Mouse (Mus musculus) retina, postnatal 7 days (tissue): ENCODE data around the gene 1810009A15Rik.
"Not testable (repeated sequence)": the region's sequence is repeated elsewhere in the genome, so short reads cannot be mapped to it uniquely, and the experiment has no call there.

ENCODE experiments used
- DNase-seq: peaks from one replicate; pipeline ENCODE4 v3.0.0-alpha.2; 2012; ENCODE audit warnings: low read depth, low spot score

Gene 1810009A15Rik

DNA sequence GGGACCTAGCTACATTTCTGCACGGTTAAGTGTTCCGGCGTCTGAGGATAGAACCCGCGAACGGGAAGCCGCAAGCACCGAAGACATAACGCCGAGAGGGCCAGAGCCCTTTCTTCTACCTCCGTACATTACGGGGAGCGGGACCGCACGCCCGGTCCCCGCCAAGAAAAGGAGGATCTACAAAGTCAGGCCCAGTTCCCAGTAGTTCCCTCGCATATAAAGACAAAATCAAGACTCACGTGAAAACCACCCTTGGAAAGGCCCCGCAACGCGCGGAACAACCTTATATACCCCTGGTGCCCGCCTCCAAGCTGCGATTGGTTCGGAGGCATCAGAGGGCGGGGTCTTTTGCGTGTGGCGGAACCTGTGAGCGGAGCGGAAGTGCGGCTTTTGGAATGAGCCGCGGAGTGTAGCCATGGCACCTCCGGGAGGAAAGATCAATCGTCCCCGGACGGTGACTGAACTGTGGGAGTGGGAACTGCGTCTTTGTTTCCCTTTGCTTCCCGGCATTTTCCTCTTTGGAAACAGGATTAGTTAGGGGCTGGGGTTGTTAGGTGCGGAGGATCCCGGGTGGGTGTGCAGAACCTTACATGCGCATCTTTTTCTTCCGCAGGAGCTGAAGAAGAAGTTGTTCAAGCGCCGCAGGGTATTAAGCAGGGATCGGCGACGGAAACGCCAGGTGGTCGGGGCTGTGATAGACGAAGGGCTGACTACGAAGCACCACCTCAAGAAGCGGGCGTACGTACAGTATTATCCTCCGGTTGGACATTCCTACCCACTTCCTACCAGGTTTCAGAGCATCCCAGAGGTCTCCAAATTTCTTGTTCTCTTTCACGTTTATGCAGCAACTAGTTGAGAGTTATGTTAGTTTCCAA lies at the start of gene 1810009A15Rik, which contains the start of gene Gm49416:
Gene 1810009A15Rik, plus strand, starts transcription at position 343 of the 875 bp plus-strand sequence.
Gene Gm49416, plus strand, starts transcription at position 416 of the 875 bp plus-strand sequence.
- peak; percentile 88 for DNase-seq

DNA sequence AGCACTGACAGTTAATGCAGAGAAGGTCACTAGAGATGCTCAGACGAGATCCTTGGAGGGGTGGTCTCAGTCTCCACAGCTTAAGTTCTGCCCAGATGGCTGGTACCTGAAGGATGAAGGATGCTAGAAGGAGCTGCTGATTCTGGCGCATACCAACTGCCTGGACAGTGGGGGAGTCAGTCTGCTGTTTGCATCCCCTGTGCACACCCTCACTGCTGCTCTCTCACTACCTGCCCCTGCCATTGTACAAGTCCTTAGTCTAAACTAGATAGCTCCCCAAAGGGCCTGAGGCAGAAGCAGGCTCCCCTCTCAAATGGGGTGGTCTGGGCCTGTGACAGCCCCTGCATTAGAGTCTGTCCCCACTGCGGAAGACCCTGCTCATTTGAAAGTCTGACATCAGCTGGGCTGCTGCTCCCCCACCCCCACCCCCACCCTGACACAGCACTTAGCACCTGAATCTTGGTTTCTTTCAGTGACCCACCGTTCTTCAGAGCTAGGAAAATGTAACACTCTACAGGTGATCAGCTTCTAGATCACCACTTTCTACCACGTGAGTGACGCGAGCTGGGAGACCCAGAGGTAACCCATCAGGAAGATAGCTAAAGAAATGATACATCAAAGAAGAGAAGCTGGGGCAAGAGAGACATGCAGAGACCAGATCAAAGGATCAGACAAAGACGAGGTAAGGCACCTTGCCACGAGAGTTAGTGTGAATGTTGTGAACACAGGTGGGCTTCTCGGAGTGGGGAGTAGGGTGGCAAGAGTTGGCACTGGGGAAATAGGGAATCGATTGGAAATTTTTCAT lies 49.3 kb upstream of the 1810009A15Rik start, which contains the start of gene Gng3:
Gene Gng3, minus strand, starts transcription at position 92 of the 805 bp plus-strand sequence.
- no peak for DNase-seq

DNA sequence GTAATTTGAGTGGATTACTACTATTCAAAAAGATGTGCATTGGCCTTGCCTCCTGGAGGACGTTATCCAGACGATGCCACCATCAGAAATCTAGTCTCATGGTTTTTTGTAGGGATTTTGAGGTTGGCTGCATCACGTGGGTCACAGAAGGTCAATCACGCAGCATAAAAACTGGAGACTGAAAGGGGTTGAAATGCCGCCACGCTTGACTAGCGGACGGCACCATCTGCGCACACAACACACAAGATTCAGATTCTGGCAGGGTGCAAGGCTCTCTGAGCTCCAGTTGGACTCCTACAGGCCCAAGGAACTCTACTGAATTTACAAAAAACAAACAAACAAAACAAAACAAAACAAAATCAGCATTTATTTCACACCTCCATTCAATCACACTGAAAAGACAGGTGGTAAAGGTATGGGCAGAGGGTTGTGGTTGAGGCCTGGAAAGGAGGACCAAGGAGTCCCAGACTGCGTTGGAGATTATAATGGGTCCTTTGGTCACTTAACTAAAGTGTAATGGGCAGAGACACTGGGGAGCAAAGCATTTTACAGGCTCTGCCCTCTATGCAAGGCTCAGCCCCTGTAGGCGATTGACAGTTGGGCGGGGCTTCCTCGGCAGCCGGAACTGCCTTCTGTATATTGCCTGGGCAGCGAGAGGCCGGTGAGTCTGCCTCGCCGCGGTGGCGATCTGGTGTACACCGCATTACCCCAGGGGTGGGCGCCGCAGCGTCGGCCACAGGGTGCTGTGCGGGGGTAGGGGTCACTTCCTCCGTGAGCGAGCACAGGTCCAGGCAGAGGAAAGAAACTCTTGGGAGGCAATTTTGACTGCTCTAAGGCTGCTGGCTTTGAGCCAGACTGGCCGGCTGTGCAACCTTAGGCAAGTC lies 48.5 kb upstream of the 1810009A15Rik start:
- no peak for DNase-seq

DNA sequence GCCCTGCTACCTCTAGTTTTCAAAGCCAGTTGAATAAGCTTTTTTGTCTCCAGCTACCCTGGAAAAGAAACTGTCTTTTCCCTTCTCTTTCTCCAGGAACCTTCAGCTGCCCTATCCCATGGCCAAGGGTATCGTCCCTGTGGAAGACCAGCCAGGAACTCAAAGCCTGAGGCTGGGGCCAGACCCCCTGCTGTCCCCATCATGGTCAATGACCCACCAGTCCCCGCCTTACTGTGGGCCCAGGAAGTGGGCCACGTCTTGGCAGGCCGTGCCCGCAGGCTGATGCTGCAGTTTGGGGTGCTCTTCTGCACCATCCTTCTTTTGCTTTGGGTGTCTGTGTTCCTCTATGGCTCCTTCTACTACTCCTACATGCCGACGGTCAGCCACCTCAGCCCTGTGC lies 47.6 kb upstream of the 1810009A15Rik start:
- DNase-seq = no peak

DNA sequence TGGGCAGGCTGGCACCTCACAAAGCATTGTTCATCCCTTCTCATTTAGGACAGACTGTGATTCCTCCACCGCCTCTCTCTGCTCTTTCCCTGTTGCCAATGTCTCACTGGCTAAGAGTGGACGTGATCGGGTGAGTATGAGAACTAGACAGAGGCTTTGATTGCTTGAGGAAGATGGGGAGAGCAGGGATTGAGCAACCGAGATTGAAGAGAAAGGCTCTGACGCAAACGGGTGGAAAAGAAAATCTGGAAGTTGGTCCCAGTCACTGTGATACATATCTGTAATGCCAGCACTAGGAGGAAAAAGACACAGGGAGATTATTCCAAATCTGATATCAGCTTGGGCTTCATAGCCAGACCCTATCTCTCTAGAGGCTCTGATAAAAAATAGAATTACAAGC lies 45.7 kb upstream of the 1810009A15Rik start:
- no peak for DNase-seq

DNA sequence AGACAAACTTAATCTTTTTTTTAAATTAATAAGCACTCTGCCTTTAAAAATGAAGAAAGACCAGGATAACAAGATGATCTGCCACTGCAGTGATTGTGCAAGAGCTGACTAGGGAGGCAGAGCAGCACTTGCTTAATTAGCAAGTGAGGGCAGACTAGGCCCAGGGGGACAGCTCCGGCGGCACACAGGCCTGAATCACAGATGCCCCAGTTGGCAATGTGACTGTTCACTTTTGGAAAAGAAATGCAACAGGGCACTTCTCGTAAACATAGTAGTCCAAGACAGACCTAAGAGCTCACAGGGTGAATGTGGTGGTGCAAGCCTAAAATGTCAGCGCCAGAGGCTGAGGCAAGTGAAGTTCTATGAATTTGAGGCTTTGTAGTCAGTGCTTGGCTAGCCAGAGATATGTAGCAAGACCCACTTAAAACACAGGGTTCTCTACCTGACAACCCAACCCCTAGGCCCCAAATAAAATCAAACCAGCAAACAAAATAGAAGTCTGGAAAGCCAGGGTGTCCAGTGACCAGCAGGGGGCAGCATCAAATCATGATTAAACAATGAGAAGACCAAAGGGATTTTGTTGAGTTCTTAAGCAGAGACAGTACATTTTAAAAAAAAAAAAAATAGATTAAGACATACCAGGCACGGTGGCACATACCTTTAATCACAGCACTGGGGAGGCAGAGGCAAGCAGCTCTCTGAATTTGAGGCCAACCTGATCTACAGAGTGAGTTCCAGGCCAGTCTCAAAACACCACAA lies 44.1 kb upstream of the 1810009A15Rik start:
- DNase-seq = peak; percentile 76

DNA sequence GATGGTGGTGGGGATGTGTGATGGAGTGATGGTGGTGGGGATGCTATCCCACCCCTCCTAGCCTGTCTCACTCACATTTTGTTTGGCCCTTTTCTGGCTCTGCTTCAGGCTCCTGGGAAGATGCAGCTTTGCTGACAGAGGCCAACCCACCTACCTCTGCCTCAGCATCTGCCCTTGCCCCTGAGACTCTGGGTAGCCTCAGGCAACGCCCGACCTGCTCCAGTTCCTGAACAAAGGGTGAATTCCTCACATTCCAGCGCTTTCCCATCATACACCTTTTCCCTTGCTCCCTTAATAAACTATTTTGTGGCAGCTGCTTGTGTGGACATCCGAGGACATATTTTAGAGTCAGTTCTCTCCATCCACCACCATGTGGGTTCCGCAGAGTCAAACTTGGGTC lies 40.3 kb upstream of the 1810009A15Rik start:
- DNase-seq = no peak

- no peak for DNase-seq
These were observed 38.2 kb upstream of the 1810009A15Rik start, which contains the start of gene Lrrn4cl for GRCm38 (mm10) chr19:8850402-8850901. Gene Lrrn4cl, plus strand, starts transcription at chr19:8850768.

- no peak for DNase-seq
These were observed 37.0 kb upstream of the 1810009A15Rik start for GRCm38 (mm10) chr19:8851639-8852038.

DNA sequence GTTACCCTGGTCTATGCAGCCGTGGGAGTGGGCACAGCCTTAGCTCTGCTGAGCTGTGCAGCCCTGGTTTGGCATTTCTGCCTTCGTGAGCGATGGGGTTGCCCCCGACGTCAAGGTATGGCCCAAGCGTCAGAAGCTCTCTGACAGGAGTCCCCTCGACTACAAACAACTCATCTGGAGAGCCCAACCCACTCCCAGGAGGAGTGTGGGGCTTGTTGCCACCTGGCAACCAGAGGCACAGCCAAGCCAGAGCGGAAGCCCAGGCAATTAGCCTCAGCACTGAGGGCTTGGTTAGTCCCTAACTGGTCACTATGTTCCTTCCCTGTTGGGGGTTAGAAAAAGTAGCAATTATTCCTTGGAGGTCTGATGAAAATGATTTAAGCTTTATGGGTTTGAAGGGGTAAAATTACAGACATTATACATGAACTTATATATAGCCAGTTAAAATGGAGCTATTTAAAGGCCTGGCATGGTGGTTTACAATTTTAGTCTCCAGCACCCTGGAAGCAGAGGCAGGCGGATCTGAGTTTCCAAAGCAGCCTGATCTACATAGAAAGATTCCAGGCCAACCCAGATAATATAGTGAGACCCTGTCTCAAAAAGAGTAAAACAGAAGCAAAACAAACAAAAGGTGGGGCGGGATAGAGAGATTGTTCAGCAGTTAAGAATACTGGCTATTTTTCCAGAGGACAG lies 36.3 kb upstream of the 1810009A15Rik start:
- DNase-seq = no peak

DNA sequence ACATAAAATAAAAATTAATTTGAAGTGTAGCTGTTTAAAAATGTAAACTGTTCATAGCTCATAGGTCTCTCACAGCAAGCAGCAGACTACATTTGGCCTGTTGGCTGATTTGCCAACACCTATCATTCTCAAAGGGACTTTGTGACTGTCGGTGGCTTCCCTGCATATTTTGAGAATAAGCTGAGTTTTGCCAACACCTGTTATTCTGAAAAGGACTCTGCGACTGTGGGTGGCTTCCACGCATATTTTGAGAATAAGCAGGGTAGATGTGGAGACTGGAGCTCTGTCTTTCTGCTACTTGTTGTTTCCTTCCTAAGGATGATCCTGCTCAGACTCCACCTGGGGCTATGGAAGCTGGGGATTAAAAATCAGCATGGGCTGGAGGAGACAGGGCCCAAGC lies 35.5 kb upstream of the 1810009A15Rik start:
- no peak for DNase-seq

GRCm38 (mm10) chr19:8857689-8858088 lies 31.0 kb upstream of the 1810009A15Rik start:
- DNase-seq = no peak

GRCm38 (mm10) chr19:8859018-8859417 lies 29.6 kb upstream of the 1810009A15Rik start:
- no peak for DNase-seq

- no peak for DNase-seq
These were observed 24.4 kb upstream of the 1810009A15Rik start for GRCm38 (mm10) chr19:8864265-8864664.

- not testable (repeated sequence) for DNase-seq
These were observed 18.3 kb upstream of the 1810009A15Rik start for GRCm38 (mm10) chr19:8870381-8870780.

DNA sequence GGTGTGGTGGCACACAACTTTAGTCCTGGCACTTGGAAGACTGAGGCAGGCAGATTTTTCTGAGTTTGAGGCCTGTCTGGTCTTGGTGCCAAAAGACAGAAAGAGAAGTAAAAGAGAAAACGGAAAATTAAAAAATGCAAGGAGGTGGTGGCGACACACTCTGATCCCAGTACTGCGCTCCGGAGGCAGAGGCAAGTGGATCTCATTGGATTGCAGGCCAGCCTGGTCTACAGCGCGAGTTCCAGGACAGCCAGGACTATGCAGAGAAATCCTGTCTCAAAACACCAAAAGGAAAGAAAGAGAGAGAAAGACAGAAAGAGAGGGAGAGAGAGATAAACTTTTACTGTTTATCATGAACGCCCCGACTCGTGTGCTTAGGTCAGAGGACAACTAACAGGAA lies 17.8 kb upstream of the 1810009A15Rik start:
- DNase-seq = no peak

DNA sequence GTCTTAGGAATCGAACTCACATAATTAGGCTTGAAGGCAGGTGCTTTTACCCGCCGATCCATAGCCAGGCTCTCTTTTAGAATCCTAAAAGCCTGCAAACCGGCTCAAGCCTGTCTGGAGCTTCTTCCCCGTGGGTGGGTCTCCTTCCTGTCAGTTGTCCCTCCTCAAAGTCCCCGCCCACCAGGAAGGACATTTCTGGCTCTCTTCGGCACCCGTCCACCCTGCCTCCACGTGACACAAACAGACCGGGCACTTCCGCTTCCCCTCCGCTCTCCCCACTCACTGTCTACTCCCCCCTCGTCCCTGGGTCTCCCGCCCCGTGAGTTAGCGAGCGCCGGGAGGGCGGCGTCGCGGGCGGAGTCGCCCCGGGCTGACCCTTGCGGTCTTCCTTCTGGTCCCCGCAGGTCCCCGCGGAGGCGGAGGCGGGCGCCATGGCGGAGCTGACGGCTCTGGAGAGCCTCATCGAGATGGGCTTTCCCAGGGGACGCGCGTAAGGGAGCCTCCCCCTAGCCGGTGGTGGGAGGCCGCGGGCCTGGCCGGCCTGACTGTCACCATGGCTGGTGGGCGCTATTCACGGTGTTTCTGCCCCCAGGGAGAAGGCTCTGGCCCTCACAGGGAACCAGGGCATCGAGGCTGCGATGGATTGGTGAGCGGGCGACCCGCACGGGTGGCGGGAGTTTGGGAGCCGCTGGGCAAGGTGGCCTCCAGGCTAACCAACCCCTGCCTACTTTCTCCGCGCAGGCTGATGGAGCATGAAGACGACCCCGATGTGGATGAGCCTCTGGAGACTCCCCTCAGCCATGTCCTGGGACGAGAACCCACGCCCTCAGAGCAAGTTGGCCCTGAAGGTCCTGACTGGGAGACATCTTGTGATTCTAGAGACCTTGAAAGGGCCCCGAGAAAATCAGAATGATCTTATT lies 17.1 kb upstream of the 1810009A15Rik start, which contains the start of gene Ubxn1:
Gene Ubxn1, plus strand, starts transcription at position 230 of the 920 bp plus-strand sequence.
- peak; percentile 92 for DNase-seq

GRCm38 (mm10) chr19:8872266-8872840 lies 16.3 kb upstream of the 1810009A15Rik start:
- DNase-seq = no peak
